Mouse (Mus musculus) thymus, postnatal 25 days (tissue): ENCODE measurements around the gene Gm16513.
"Not testable (repeated sequence)": the region's sequence is repeated elsewhere in the genome, so short reads cannot be mapped to it uniquely, and the experiment has no call there.

Experiments
- DNase-seq: peaks from one replicate; pipeline ENCODE4 v3.0.0; 2022

Gm16513 gene

DNA sequence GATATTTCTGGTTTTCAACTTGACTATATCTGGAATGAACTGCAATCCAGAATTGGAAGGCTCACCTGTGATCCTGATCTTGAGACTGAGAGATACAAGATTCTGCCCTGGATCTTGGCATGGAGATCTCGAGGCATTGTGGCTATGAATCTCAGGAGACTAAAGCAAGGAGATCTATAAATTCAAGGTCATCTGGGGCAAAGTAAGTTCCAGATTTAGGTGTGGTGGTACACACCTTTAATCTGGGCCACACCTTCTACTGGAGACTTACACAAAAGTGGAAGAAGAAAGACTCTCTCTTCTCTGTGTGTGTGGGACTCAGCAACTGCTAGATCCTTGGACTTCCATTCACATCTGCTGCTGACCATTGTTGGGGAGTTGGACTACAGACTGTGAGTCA lies at the start of gene Gm16513:
Gene Gm16513, plus strand, starts transcription at position 301 of the 400 bp plus-strand sequence.
- not testable (repeated sequence) for DNase-seq
